Mouse (Mus musculus) lung, embryonic 15.5 days (tissue): ENCODE measurements around the gene 1700017D01Rik. TPM values are rescaled to one million over a fixed set of nuclear protein-coding genes. Genes with fewer than 3 reads are reported as not detected.
"Not testable (repeated sequence)": the region's sequence is repeated elsewhere in the genome, so short reads cannot be mapped to it uniquely, and the experiment has no call there.

Source experiments
- ATAC-seq: fragments of 200-750 bp; cut with Nextera tagmentation; 2 replicates; pipeline ENCODE4 v1.8.0; 2017; ENCODE audit warnings: moderate number of reproducible peaks, borderline replicate concordance; ENCODE audit not compliant: low FRiP score, low TSS enrichment; ENCODE audit errors: extremely low read depth
- H3K27ac ChIP-seq: fragments of 300-500 bp; sonication (generic); 2 replicates; pipeline ENCODE4 v1.5.1; 2015; ENCODE audit warnings: moderate library complexity, mild to moderate bottlenecking, inconsistent platforms
- H3K27me3 ChIP-seq: fragments of 300-500 bp; sonication (generic); 2 replicates; pipeline ENCODE4 v1.6.1; 2015; ENCODE audit warnings: inconsistent platforms
- H3K36me3 ChIP-seq: fragments of 300-500 bp; sonication (generic); 2 replicates; pipeline ENCODE4 v1.6.1; 2015; ENCODE audit warnings: inconsistent platforms
- H3K4me1 ChIP-seq: fragments of 300-500 bp; sonication (generic); 2 replicates; pipeline ENCODE4 v1.6.1; 2015; ENCODE audit warnings: inconsistent platforms
- H3K4me2 ChIP-seq: fragments of 300-500 bp; sonication (generic); 2 replicates; pipeline ENCODE4 v1.6.1; 2015; ENCODE audit warnings: inconsistent platforms, mild to moderate bottlenecking, moderate library complexity
- H3K4me3 ChIP-seq: fragments of 300-500 bp; sonication (generic); 2 replicates; pipeline ENCODE4 v1.5.1; 2015; ENCODE audit warnings: mild to moderate bottlenecking, inconsistent platforms
- H3K9ac ChIP-seq: fragments of 300-500 bp; sonication (generic); 2 replicates; pipeline ENCODE4 v1.6.1; 2015; ENCODE audit warnings: inconsistent platforms
- H3K9me3 ChIP-seq: fragments of 300-500 bp; sonication (generic); 2 replicates; pipeline ENCODE4 v1.6.1; 2016; ENCODE audit warnings: inconsistent platforms
- WGBS: fragments of 180-500 bp; shearing (Covaris S2); methylation state at CpG from one replicate; pipeline ENCODE4 v1.1.7; 2015; 5-methylcytosine and 5-hydroxymethylcytosine counted together
- polyA plus RNA-seq: library from polyadenylated mRNA; unstranded; fragments of >200 nt; fragmentation: Nextera tagmentation; extraction: Ambion mirVana; gene quantifications from 2 replicates; pipeline ENCODE4 v1.2.1, GENCODE M21; 2015

The 1700017D01Rik gene
- polyA plus RNA-seq, 1 experiment from 2014 or later: not detected

DNA sequence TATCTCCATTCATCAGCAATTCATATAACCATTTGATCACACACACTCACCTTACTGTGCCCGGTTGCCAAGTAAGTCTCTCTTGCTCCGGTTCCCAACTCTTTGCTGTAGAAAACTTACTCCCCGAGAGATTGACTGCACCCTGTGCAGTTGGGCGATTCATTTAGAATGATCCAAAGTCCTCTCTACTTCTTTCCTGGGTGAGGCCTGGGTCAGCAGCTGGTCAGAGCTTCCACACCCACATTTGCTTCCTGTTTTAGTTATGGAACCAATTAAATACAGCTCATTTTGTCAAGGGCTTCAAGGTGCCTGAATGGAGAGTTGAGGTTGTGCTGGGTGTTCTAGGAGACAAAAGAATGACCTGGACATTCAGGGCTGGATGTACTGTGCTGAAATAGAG is 49.7 kb downstream of the 1700017D01Rik start, which contains the start of gene Ms4a8a:
Gene Ms4a8a, minus strand, starts transcription at position 169 of the 400 bp plus-strand sequence.
- Histone ChIP-seq H3K27ac (no peak within 1 kb of the TSS), H3K4me3 (no peak within 1 kb of the TSS), H3K9me3 (no peaks in the 10 kb centered on the region), H3K9ac (no peak within 1 kb of the TSS), H3K4me1 (no peaks in the 10 kb centered on the region), H3K36me3 (no peaks in the 10 kb centered on the region), H3K4me2 (no peak within 1 kb of the TSS), H3K27me3 (no peaks in the 10 kb centered on the region)
- ATAC-seq: no peak
- WGBS: 78% methylated on average over 4 of the region's 4 CpGs

GRCm38 (mm10) chr19:11070364-11070763 is 60.3 kb downstream of the 1700017D01Rik start:
- no peak overlapping the region for H3K4me3 ChIP-seq
- no peaks in the 10 kb centered on the region for H3K36me3 ChIP-seq
- no peak overlapping the region for H3K4me2 ChIP-seq
- no peak overlapping the region for H3K9ac ChIP-seq
- 69% methylated on average over 3 of the region's 3 CpGs for WGBS
- H3K9me3 ChIP-seq: no peaks in the 10 kb centered on the region
- no peak for ATAC-seq
- no peaks in the 10 kb centered on the region for H3K4me1 ChIP-seq
- H3K27ac ChIP-seq: no peak overlapping the region
- H3K27me3 ChIP-seq: no peaks in the 10 kb centered on the region

GRCm38 (mm10) chr19:11065202-11065875 is 65.3 kb downstream of the 1700017D01Rik start:
- H3K4me1 ChIP-seq: no peaks in the 10 kb centered on the region
- no peaks in the 10 kb centered on the region for H3K9me3 ChIP-seq
- H3K4me2 ChIP-seq: no peak overlapping the region
- H3K27me3 ChIP-seq: no peaks in the 10 kb centered on the region
- no peak overlapping the region for H3K4me3 ChIP-seq
- no peak overlapping the region for H3K9ac ChIP-seq
- H3K27ac ChIP-seq: no peak overlapping the region
- ATAC-seq: no peak
- no peaks in the 10 kb centered on the region for H3K36me3 ChIP-seq
- 78% methylated on average over 2 of the region's 2 CpGs for WGBS

DNA sequence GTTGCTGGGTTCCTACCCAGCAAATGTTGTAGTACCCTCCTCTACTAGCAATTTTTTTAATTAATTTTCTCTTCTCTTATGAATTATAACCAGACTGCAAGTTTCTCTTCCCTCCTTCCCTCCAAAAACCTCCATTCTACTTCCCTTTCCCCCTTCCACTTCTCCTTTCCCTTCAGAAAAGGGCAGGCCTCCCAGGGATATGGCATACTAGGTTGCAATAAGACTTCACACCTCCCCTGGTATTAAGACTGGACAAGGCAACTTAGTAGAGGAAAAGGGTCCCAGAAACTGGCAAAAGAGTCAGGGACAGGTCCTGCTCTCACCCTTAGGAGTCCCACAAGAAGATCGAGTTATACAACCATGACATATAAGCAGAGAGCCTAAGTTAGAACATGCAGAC is 69.8 kb downstream of the 1700017D01Rik start:
- no peak overlapping the region for H3K27ac ChIP-seq
- 83% methylated on average over 1 of the region's 1 CpGs for WGBS
- no peaks in the 10 kb centered on the region for H3K36me3 ChIP-seq
- H3K4me3 ChIP-seq: no peak overlapping the region
- no peak for ATAC-seq
- H3K9me3 ChIP-seq: no peaks in the 10 kb centered on the region
- H3K4me2 ChIP-seq: no peak overlapping the region
- no peaks in the 10 kb centered on the region for H3K27me3 ChIP-seq
- H3K4me1 ChIP-seq: no peaks in the 10 kb centered on the region
- no peak overlapping the region for H3K9ac ChIP-seq

DNA sequence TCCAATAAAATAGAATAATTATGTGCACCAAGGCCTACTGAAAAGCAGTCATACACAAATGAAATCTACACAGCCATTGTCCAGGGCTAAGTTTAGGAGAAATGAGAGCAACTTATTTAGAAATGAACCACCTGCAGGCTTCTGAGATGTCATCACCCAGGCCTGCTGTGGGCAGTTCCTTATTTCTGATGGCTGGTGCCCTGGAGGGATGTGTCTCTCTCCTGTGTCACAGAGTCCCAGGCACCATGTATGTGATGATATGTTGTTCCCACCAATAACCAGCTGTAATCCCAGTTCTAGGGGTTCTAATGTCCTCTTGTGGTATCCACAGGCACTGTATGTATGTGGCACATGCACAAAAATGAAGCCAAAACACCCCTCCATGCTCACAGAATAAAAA is 70.7 kb downstream of the 1700017D01Rik start:
- no peak overlapping the region for H3K27ac ChIP-seq
- H3K4me2 ChIP-seq: no peak overlapping the region
- no peak for ATAC-seq
- no peak overlapping the region for H3K4me3 ChIP-seq
- H3K27me3 ChIP-seq: no peaks in the 10 kb centered on the region
- no peaks in the 10 kb centered on the region for H3K9me3 ChIP-seq
- no peaks in the 10 kb centered on the region for H3K36me3 ChIP-seq
- no peak overlapping the region for H3K9ac ChIP-seq
- no peaks in the 10 kb centered on the region for H3K4me1 ChIP-seq

- H3K9ac ChIP-seq, H3K27me3 ChIP-seq, H3K4me3 ChIP-seq, H3K4me1 ChIP-seq, H3K36me3 ChIP-seq, H3K4me2 ChIP-seq, H3K27ac ChIP-seq, H3K9me3 ChIP-seq, ATAC-seq: not testable (repeated sequence)
- 78% methylated on average over 1 of the region's 1 CpGs for whole genome bisulfite sequencing
Observed at GRCm38 (mm10) chr19:11055700-11056099, 75.0 kb downstream of the 1700017D01Rik start.

DNA sequence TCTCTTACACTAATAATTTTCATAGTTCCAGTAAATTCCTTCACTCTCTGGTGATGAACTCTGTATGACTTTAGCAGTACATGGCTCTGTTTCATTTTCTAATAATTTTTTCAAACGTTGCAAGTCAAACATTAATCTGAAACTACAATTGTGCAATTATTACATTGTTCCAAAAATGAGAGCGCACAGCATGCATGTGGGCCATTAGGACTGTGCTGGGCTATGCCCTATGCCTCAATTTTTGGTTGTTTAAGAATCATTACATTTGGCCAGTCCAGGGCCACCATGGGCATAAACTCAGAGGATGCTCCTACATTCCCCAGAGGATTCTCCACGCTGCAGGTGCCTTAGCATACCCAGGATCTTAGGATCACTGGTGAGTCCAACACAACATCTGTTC is 77.4 kb downstream of the 1700017D01Rik start:
- H3K36me3 ChIP-seq: no peaks in the 10 kb centered on the region

GRCm38 (mm10) chr19:11052877-11053276 is 77.8 kb downstream of the 1700017D01Rik start:
- 50% methylated on average over 5 of the region's 5 CpGs for WGBS
- no peak for ATAC-seq
- no peaks in the 10 kb centered on the region for H3K27me3 ChIP-seq

More for the DNA sequence above, 77.4 kb downstream of the 1700017D01Rik start:
- no peak overlapping the region for H3K4me3 ChIP-seq
- ATAC-seq: no peak
- WGBS: 56% methylated on average over 3 of the region's 3 CpGs
- H3K4me1 ChIP-seq: no peaks in the 10 kb centered on the region
- no peaks in the 10 kb centered on the region for H3K9me3 ChIP-seq
- no peak overlapping the region for H3K9ac ChIP-seq
- H3K27ac ChIP-seq: no peak overlapping the region
- no peak overlapping the region for H3K4me2 ChIP-seq
- no peaks in the 10 kb centered on the region for H3K27me3 ChIP-seq

GRCm38 (mm10) chr19:11050286-11050685 is 80.4 kb downstream of the 1700017D01Rik start:
- WGBS: 50% methylated on average over 2 of the region's 2 CpGs
- Histone ChIP-seq H3K4me2 (no peak overlapping the region), H3K9me3 (no peaks in the 10 kb centered on the region), H3K4me1 (no peaks in the 10 kb centered on the region), H3K36me3 (no peaks in the 10 kb centered on the region), H3K4me3 (no peak overlapping the region), H3K27me3 (no peaks in the 10 kb centered on the region), H3K27ac (no peak overlapping the region), H3K9ac (no peak overlapping the region)
- ATAC-seq: no peak

More at GRCm38 (mm10) chr19:11052877-11053276, 77.8 kb downstream of the 1700017D01Rik start:
- Histone ChIP-seq H3K9me3 (no peaks in the 10 kb centered on the region), H3K4me2 (no peak overlapping the region), H3K4me1 (no peaks in the 10 kb centered on the region), H3K27ac (no peak overlapping the region), H3K9ac (no peak overlapping the region), H3K4me3 (no peak overlapping the region), H3K36me3 (no peaks in the 10 kb centered on the region)

GRCm38 (mm10) chr19:11049426-11049825 is 81.2 kb downstream of the 1700017D01Rik start:
- Histone ChIP-seq H3K36me3 (no peaks in the 10 kb centered on the region), H3K4me1 (no peaks in the 10 kb centered on the region), H3K27me3 (no peaks in the 10 kb centered on the region), H3K27ac (no peak overlapping the region), H3K9me3 (no peaks in the 10 kb centered on the region), H3K9ac (no peak overlapping the region), H3K4me3 (no peak overlapping the region), H3K4me2 (no peak overlapping the region)
- ATAC-seq: no peak

GRCm38 (mm10) chr19:11048503-11048902 is 82.2 kb downstream of the 1700017D01Rik start:
- no peak overlapping the region for H3K27ac ChIP-seq
- ATAC-seq: no peak
- H3K4me1 ChIP-seq: no peaks in the 10 kb centered on the region
- no peak overlapping the region for H3K9ac ChIP-seq
- H3K9me3 ChIP-seq: no peaks in the 10 kb centered on the region
- 63% methylated on average over 1 of the region's 1 CpGs for WGBS
- H3K4me3 ChIP-seq: no peak overlapping the region
- H3K27me3 ChIP-seq: no peaks in the 10 kb centered on the region
- H3K4me2 ChIP-seq: no peak overlapping the region
- no peaks in the 10 kb centered on the region for H3K36me3 ChIP-seq

DNA sequence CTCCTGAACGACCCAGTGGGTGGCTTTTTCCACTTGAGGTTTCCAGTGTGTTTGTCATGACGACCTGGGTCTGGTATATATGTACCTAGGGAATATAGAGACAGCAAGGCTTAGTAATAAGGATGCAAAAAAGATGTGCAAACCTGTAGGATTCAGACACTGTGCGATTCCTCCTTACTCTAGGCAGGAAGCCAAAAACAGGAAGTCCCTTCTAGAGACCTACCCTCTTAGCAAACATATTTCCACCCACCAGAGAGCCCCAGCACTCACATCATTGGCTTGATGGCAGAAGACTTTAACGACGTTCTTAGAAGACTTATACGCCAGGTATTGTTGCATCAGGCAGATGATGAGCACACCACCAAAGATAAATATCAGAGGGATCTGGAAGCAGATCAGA is 82.7 kb downstream of the 1700017D01Rik start:
- no peaks in the 10 kb centered on the region for H3K36me3 ChIP-seq
- no peak overlapping the region for H3K4me2 ChIP-seq
- no peak for ATAC-seq
- no peak overlapping the region for H3K27ac ChIP-seq
- no peak overlapping the region for H3K9ac ChIP-seq
- H3K27me3 ChIP-seq: no peaks in the 10 kb centered on the region
- no peaks in the 10 kb centered on the region for H3K9me3 ChIP-seq
- WGBS: 66% methylated on average over 6 of the region's 6 CpGs
- no peak overlapping the region for H3K4me3 ChIP-seq
- no peaks in the 10 kb centered on the region for H3K4me1 ChIP-seq
